Mouse (Mus musculus) erythroblast, embryonic 14.5 days (primary cell): ENCODE measurements around the gene Elob. TPM values are rescaled to one million over a fixed set of nuclear protein-coding genes. Genes with fewer than 3 reads are reported as not detected.

ENCODE experiments used
- H3K27me3 ChIP-seq: 2 replicates; pipeline ENCODE4 v1.6.1; 2012; ENCODE audit warnings: inconsistent platforms; ENCODE audit not compliant: control insufficient read depth
- H3K36me3 ChIP-seq: 2 replicates; pipeline ENCODE4 v1.6.1; 2012; ENCODE audit warnings: mild to moderate bottlenecking, inconsistent platforms; ENCODE audit not compliant: control insufficient read depth
- H3K4me1 ChIP-seq: 2 replicates; pipeline ENCODE4 v1.6.1; 2012; ENCODE audit warnings: inconsistent platforms; ENCODE audit not compliant: control insufficient read depth
- H3K4me3 ChIP-seq: replicated peaks from 2 replicates; pipeline ENCODE3; 2012; ENCODE audit warnings: moderate library complexity, mild to moderate bottlenecking, inconsistent platforms
- H3K9me3 ChIP-seq: 2 replicates; pipeline ENCODE4 v1.6.1; 2012; ENCODE audit warnings: low read length, inconsistent platforms, mixed read lengths; ENCODE audit not compliant: control insufficient read depth
- GATA1 ChIP-seq: IDR thresholded peaks from 2 replicates; pipeline ENCODE4 v1.6.1; 2012; ENCODE audit warnings: low read length, inconsistent platforms, mixed read lengths
- TAL1 ChIP-seq: IDR thresholded peaks from 3 replicates; pipeline ENCODE4 v1.6.1; 2012; ENCODE audit warnings: low read length, inconsistent platforms, mixed read lengths
- polyA plus RNA-seq: library from polyadenylated mRNA; stranded (reverse); fragments of >175 nt; gene quantifications from 2 replicates; pipeline ENCODE4 v1.2.3, GENCODE M21; 2012

The Elob gene
- 109 and 150 TPM in 2 replicates for polyA plus RNA-seq

- Histone ChIP-seq H3K9me3 (peaks cover 10% of the 10 kb centered on the region), H3K36me3 (peaks cover 35% of the 10 kb centered on the region), H3K27me3 (peaks cover 35% of the 10 kb centered on the region), H3K4me1 (peaks cover 22% of the 10 kb centered on the region), H3K4me3 (peak within 1 kb of the TSS; percentile 86)
- TF ChIP-seq TAL1 (no peak), GATA1 (no peak)
Measured at GRCm38 (mm10) chr17:23829064-23829619, at the start of gene Elob. TSS of gene Elob (minus strand) at chr17:23829136.

- Histone ChIP-seq H3K4me3 (no peak overlapping the region), H3K9me3 (no peaks in the 10 kb centered on the region), H3K36me3 (no peaks in the 10 kb centered on the region), H3K4me1 (no peaks in the 10 kb centered on the region), H3K27me3 (no peaks in the 10 kb centered on the region)
- no peak for TF ChIP-seq GATA1
- no peak for TF ChIP-seq TAL1
Measured at GRCm38 (mm10) chr17:23877166-23877565, 48.2 kb upstream of the Elob start.

GRCm38 (mm10) chr17:23876741-23877140 is 47.8 kb upstream of the Elob start:
- Histone ChIP-seq H3K4me3 (no peak overlapping the region), H3K36me3 (no peaks in the 10 kb centered on the region), H3K27me3 (no peaks in the 10 kb centered on the region), H3K4me1 (no peaks in the 10 kb centered on the region), H3K9me3 (no peaks in the 10 kb centered on the region)
- no peak for TF ChIP-seq GATA1
- no peak for TF ChIP-seq TAL1

GRCm38 (mm10) chr17:23873884-23874856 is 45.2 kb upstream of the Elob start:
- TF ChIP-seq TAL1, result no peak
- TF ChIP-seq GATA1, result no peak
- Histone ChIP-seq H3K27me3 (no peaks in the 10 kb centered on the region), H3K4me1 (no peaks in the 10 kb centered on the region), H3K4me3 (no peak overlapping the region), H3K36me3 (no peaks in the 10 kb centered on the region), H3K9me3 (no peaks in the 10 kb centered on the region)

- H3K4me1 ChIP-seq, result no peaks in the 10 kb centered on the region
- no peaks in the 10 kb centered on the region for H3K27me3 ChIP-seq
- no peaks in the 10 kb centered on the region for H3K9me3 ChIP-seq
- H3K4me3 ChIP-seq, result no peak overlapping the region
- TF ChIP-seq GATA1 (no peak), TAL1 (no peak)
- no peaks in the 10 kb centered on the region for H3K36me3 ChIP-seq
Measured at GRCm38 (mm10) chr17:23868513-23868912, 39.6 kb upstream of the Elob start.

GRCm38 (mm10) chr17:23867756-23868155 is 38.8 kb upstream of the Elob start, which contains the start of gene Prss21:
TSS of gene Prss21 (plus strand) at chr17:23868056.
- no peak for TF ChIP-seq GATA1
- no peak for TF ChIP-seq TAL1
- H3K9me3 ChIP-seq, result no peaks in the 10 kb centered on the region
- H3K4me1 ChIP-seq, result no peaks in the 10 kb centered on the region
- no peaks in the 10 kb centered on the region for H3K27me3 ChIP-seq
- H3K4me3 ChIP-seq, result no peak within 1 kb of the TSS
- H3K36me3 ChIP-seq, result no peaks in the 10 kb centered on the region

GRCm38 (mm10) chr17:23862926-23863325 is 34.0 kb upstream of the Elob start:
- H3K36me3 ChIP-seq, result no peaks in the 10 kb centered on the region
- TF ChIP-seq GATA1 (no peak), TAL1 (no peak)

GRCm38 (mm10) chr17:23857913-23858312 is 29.0 kb upstream of the Elob start:
- TF ChIP-seq TAL1, result no peak
- TF ChIP-seq GATA1, result no peak
- no peaks in the 10 kb centered on the region for H3K36me3 ChIP-seq
- H3K9me3 ChIP-seq, result no peaks in the 10 kb centered on the region
- no peaks in the 10 kb centered on the region for H3K4me1 ChIP-seq
- no peaks in the 10 kb centered on the region for H3K27me3 ChIP-seq
- H3K4me3 ChIP-seq, result no peak overlapping the region

More at GRCm38 (mm10) chr17:23862926-23863325, 34.0 kb upstream of the Elob start:
- Histone ChIP-seq H3K9me3 (no peaks in the 10 kb centered on the region), H3K4me3 (no peak overlapping the region), H3K4me1 (no peaks in the 10 kb centered on the region), H3K27me3 (no peaks in the 10 kb centered on the region)

GRCm38 (mm10) chr17:23857193-23857592 is 28.3 kb upstream of the Elob start:
- TF ChIP-seq GATA1 (no peak), TAL1 (no peak)
- no peaks in the 10 kb centered on the region for H3K9me3 ChIP-seq
- H3K36me3 ChIP-seq, result no peaks in the 10 kb centered on the region
- no peaks in the 10 kb centered on the region for H3K27me3 ChIP-seq
- H3K4me3 ChIP-seq, result no peak overlapping the region
- no peaks in the 10 kb centered on the region for H3K4me1 ChIP-seq
